Mouse (Mus musculus) intestine, postnatal 0 days (tissue): ENCODE results near the gene Tff3. TPM values are rescaled to one million over a fixed set of nuclear protein-coding genes. Genes with fewer than 3 reads are reported as not detected.

Source experiments
- ATAC-seq: fragments of 200-750 bp; cut with Nextera tagmentation; 2 replicates; pipeline ENCODE4 v1.8.0; 2017; ENCODE audit warnings: mild to moderate bottlenecking, moderate TSS enrichment, moderate library complexity
- H3K27ac ChIP-seq: fragments of 300-500 bp; sonication (generic); 2 replicates; pipeline ENCODE4 v1.5.1; 2014; ENCODE audit warnings: mild to moderate bottlenecking, low read depth, low read length, moderate library complexity
- H3K27me3 ChIP-seq: fragments of 300-500 bp; sonication (generic); replicated peaks from 2 replicates; pipeline ENCODE4 v1.6.1; 2014; ENCODE audit warnings: low read length, mixed read lengths; ENCODE audit not compliant: control insufficient read depth, insufficient read depth
- H3K36me3 ChIP-seq: fragments of 300-500 bp; sonication (generic); 2 replicates; pipeline ENCODE4 v1.6.1; 2014; ENCODE audit warnings: mild to moderate bottlenecking, moderate library complexity; ENCODE audit not compliant: control insufficient read depth, insufficient read depth
- H3K4me1 ChIP-seq: fragments of 300-500 bp; sonication (generic); replicated peaks from 2 replicates; pipeline ENCODE4 v1.6.1; 2014; ENCODE audit warnings: antibody characterized with exemption, low read length, mixed read lengths; ENCODE audit not compliant: control insufficient read depth, insufficient read depth
- H3K4me2 ChIP-seq: fragments of 300-500 bp; sonication (generic); replicated peaks from 2 replicates; pipeline ENCODE4 v1.6.1; 2014; ENCODE audit warnings: low read depth, mild to moderate bottlenecking, moderate library complexity
- H3K4me3 ChIP-seq: fragments of 300-500 bp; sonication (generic); 2 replicates; pipeline ENCODE4 v1.5.1; 2014; ENCODE audit warnings: low read depth, low read length
- H3K9ac ChIP-seq: fragments of 300-500 bp; sonication (generic); 2 replicates; pipeline ENCODE4 v1.6.1; 2014; ENCODE audit warnings: mild to moderate bottlenecking, low read depth, low read length
- H3K9me3 ChIP-seq: fragments of 300-500 bp; sonication (generic); 2 replicates; pipeline ENCODE4 v1.6.1; 2016; ENCODE audit warnings: mixed run types; ENCODE audit not compliant: control insufficient read depth
- CTCF ChIP-seq: sonication (generic); IDR thresholded peaks from 2 replicates; pipeline ENCODE4 v1.5.1; 2016; ENCODE audit warnings: low read depth, mild to moderate bottlenecking, control low read depth, antibody characterized with exemption, moderate library complexity
- WGBS: fragments of 180-500 bp; shearing (Covaris S2); extraction: QIAGEN DNeasy Blood & Tissue Kit; methylation state at CpG from one replicate; pipeline ENCODE4 v1.1.7; 2014; 5-methylcytosine and 5-hydroxymethylcytosine counted together
- polyA plus RNA-seq: library from polyadenylated mRNA; unstranded; fragments of >200 nt; fragmentation: Nextera tagmentation; extraction: Ambion mirVana; gene quantifications from 2 replicates; pipeline ENCODE4 v1.2.1, GENCODE M21; 2015

The Tff3 gene
- polyA plus RNA-seq, 1 experiment from 2014 or later: 2,206 TPM

DNA sequence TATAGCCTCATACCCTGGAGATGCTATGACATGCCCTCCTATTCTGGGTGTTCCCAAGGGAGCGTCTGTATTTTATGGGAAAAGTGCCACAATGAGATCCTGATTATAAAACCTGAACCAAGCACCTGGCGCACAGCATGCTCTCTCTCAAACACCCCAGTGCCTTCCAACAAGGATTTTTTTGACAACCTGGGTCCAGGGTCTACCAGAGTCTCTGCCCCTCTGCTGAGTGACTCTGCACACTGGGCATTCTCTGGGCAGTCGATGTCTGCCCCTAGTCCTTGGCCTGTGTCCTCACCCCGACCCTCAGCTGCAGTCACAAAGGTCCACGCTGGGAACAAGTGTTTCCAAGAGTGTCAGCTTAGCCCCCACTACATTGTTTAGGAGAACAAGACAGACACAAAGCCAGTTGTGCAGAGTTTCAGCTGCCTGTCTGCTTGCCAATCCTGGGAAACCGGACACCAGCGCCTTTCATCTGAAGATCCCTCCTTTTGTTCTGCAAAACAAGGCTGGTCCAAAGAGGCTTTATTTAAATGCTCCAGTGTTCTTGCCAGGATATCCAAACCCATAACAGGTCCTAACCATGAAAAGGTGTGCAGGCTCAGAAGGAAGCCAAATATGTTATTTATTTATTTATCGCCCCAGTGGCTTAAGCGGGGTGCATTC, 16.1 kb downstream of the Tff3 start:
- Histone ChIP-seq H3K4me2 (no peak overlapping the region), H3K4me3 (no peak overlapping the region), H3K4me1 (no peaks in the 10 kb centered on the region), H3K9ac (no peak overlapping the region), H3K27ac (no peak overlapping the region), H3K36me3 (no peaks in the 10 kb centered on the region), H3K27me3 (no peaks in the 10 kb centered on the region), H3K9me3 (no peaks in the 10 kb centered on the region)
- 76% methylated on average over 9 of the region's 9 CpGs for WGBS
- no peak for TF ChIP-seq CTCF
- ATAC-seq: no peak

DNA sequence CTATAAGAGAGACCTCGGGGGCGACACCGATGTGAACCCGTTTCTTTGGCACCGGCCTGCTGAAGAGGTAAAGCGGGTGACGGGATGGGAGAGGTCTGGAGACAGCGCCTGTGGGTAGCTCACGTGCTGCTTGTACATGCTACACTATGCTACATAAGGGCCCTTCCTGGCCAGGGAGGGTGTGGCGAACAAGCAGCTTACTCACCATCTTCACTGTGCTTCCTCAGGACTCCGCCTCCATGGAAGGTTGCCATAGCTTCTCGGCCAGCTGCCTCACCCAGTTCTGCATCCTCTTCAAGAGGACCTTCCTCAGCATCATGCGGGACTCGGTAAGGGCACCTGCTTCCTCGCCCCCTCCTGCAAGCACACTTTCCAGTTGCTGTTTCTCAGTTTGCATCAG, 21.1 kb downstream of the Tff3 start:
- Histone ChIP-seq H3K4me1 (no peaks in the 10 kb centered on the region), H3K4me2 (no peak overlapping the region), H3K4me3 (no peak overlapping the region), H3K9me3 (no peaks in the 10 kb centered on the region), H3K36me3 (no peaks in the 10 kb centered on the region), H3K9ac (no peak overlapping the region), H3K27me3 (no peaks in the 10 kb centered on the region), H3K27ac (no peak overlapping the region)
- 83% methylated on average over 15 of the region's 15 CpGs for whole genome bisulfite sequencing
- no peak for ATAC-seq
- TF ChIP-seq CTCF: no peak

DNA sequence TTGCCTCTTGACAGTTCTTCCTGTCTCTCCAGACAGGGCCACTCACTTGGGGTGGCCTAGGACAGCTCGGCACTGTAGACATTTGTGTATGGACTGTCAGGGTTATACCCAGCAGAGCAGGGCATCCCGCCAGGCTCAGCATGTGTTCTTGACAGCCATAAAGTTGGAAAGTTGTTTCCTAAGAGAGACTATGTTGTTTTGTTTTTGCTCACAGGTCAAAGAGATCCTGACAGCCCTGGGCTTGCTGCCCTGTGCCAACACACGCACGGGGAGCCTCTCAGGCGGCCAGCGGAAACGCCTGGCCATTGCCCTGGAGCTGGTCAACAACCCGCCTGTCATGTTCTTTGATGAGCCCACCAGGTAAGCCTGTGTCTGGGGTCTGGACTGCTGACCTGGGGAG, 25.6 kb downstream of the Tff3 start:
- H3K9ac ChIP-seq: no peak overlapping the region
- no peaks in the 10 kb centered on the region for H3K4me1 ChIP-seq
- H3K27me3 ChIP-seq: no peaks in the 10 kb centered on the region
- H3K9me3 ChIP-seq: no peaks in the 10 kb centered on the region
- no peak overlapping the region for H3K4me2 ChIP-seq
- no peak for ATAC-seq
- no peak overlapping the region for H3K4me3 ChIP-seq
- TF ChIP-seq CTCF: no peak
- no peak overlapping the region for H3K27ac ChIP-seq
- no peaks in the 10 kb centered on the region for H3K36me3 ChIP-seq
- 89% methylated on average over 8 of the region's 8 CpGs for WGBS

DNA sequence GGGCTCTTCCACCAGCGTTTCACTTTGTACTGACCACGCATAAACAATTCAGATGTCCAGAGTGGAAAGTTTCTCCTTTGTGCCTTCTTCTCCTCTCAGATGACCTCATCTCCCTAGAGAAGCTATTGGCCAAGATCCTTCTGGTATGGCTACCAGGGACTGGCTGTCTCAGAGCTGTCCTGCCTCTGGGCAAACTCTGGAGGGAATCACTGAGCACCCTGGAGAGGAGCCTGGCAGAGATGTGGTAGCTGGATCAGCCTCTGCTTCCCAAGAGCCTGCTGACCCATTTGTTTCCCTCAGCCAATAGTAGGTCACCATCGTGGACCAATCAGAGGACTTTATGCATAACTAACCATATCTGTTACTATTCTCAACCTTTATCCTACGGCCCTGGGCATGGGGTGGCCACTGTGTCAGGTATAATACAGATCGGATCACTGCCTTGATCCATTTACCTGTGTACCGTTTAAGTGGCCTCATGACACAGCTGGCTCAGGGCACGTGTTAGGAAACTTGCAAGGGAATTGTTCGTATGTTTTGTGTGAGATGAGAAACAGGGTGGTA, 26.4 kb downstream of the Tff3 start:
- Histone ChIP-seq H3K27me3 (no peaks in the 10 kb centered on the region), H3K9ac (no peak overlapping the region), H3K4me2 (no peak overlapping the region), H3K9me3 (no peaks in the 10 kb centered on the region), H3K36me3 (no peaks in the 10 kb centered on the region), H3K27ac (no peak overlapping the region), H3K4me3 (no peak overlapping the region), H3K4me1 (no peaks in the 10 kb centered on the region)
- ATAC-seq: no peak
- no peak for TF ChIP-seq CTCF
- 89% methylated on average over 8 of the region's 8 CpGs for WGBS

DNA sequence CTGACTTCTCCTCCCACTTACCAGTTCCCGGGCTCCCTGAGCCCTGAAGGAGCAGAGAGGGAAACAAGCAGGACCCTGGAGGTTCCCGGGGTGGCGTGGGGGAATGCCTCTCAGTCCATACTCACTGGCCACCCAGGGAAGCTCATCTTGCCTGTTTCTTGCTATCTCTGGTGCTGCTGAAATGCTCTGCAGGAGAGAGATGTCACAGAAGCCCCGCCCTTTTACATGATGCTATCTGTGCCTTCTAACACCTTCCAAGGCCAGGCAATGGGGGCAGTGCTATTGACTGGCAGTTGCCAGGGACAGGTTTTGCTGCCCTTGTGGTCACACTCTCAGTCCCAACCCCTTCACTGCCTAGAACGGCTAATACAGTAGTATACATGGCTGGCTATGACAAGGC, 30.7 kb downstream of the Tff3 start:
- H3K9me3 ChIP-seq: no peaks in the 10 kb centered on the region
- H3K27me3 ChIP-seq: no peaks in the 10 kb centered on the region
- H3K4me2 ChIP-seq: no peak overlapping the region
- 69% methylated on average over 5 of the region's 5 CpGs for WGBS
- H3K27ac ChIP-seq: no peak overlapping the region
- TF ChIP-seq CTCF: no peak
- H3K36me3 ChIP-seq: no peaks in the 10 kb centered on the region
- H3K9ac ChIP-seq: no peak overlapping the region
- H3K4me3 ChIP-seq: no peak overlapping the region
- ATAC-seq: no peak
- H3K4me1 ChIP-seq: no peaks in the 10 kb centered on the region

DNA sequence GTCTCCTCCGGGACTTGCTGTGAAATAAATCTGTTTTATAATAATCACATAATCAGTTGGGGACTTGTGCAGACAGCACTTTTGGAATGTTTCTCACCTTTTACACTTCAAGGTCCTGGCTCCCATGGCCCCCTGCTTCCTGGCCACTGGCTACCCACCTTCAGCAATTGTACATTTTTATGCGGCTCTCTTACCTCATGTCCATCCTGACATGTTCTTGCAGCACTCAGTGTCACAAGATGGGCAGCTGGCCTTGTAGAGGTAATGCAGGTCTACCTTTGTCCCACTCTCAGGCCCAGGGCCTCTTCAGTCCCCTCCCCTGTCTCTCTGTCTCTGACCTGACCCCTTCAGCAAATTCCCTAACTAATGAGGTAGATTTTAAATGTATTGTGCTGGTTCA, 32.6 kb downstream of the Tff3 start:
- Histone ChIP-seq H3K9ac (no peak overlapping the region), H3K36me3 (no peaks in the 10 kb centered on the region), H3K4me1 (no peaks in the 10 kb centered on the region), H3K4me2 (no peak overlapping the region), H3K4me3 (no peak overlapping the region), H3K27ac (no peak overlapping the region), H3K9me3 (no peaks in the 10 kb centered on the region), H3K27me3 (no peaks in the 10 kb centered on the region)
- no peak for TF ChIP-seq CTCF
- 95% methylated on average over 2 of the region's 2 CpGs for WGBS
- ATAC-seq: no peak
